Mouse (Mus musculus): ENCODE measurements around the gene Snd1. TPM values are rescaled to one million over a fixed set of nuclear protein-coding genes. Genes with fewer than 3 reads are reported as not detected.
A peak's percentile ranks its signal among the peaks of the same experiment; 100 is the strongest.

Snd1 gene
- polyA plus RNA-seq, 1 experiment from 2014 or later = 84.5 TPM

- H3K9me3 ChIP-seq (ENCODE audit: control insufficient read depth, low read length) = no peaks in the 10 kb centered on the region
- no peak overlapping the region for H3K9ac ChIP-seq (replicated peaks; ENCODE audit: low read length)
- no peaks in the 10 kb centered on the region for H3K27me3 ChIP-seq (ENCODE audit: control insufficient read depth, insufficient read depth, low read length)
- no peak overlapping the region for H3K4me3 ChIP-seq (replicated peaks; ENCODE audit: low read depth, low read length)
- H3K27ac ChIP-seq (replicated peaks; ENCODE audit: low read depth, low read length) = no peak overlapping the region
- ATAC-seq (ENCODE audit: low FRiP score, low TSS enrichment) = no peak
- H3K36me3 ChIP-seq (ENCODE audit: control insufficient read depth, insufficient read depth, low read length) = peaks cover 6% of the 10 kb centered on the region; the same call in 1 of the 2 replicates
- peak; percentile 20 for DNase-seq
- no peak overlapping the region for H3K4me2 ChIP-seq (ENCODE audit: low read length)
- no peaks in the 10 kb centered on the region for H3K4me1 ChIP-seq (ENCODE audit: control insufficient read depth, insufficient read depth, low read length)
These were observed 16.3 kb downstream of the Snd1 start for GRCm38 (mm10) chr6:28491198-28491597.

GRCm38 (mm10) chr6:28497837-28498236, 22.9 kb downstream of the Snd1 start:
- Histone ChIP-seq H3K27me3 (ENCODE audit: control insufficient read depth, insufficient read depth, low read length) (no peaks in the 10 kb centered on the region), H3K4me3 (replicated peaks; ENCODE audit: low read depth, low read length) (no peak overlapping the region), H3K27ac (replicated peaks; ENCODE audit: low read depth, low read length) (no peak overlapping the region), H3K4me2 (ENCODE audit: low read length) (no peak overlapping the region), H3K4me1 (ENCODE audit: control insufficient read depth, insufficient read depth, low read length) (no peaks in the 10 kb centered on the region), H3K9ac (replicated peaks; ENCODE audit: low read length) (no peak overlapping the region), H3K36me3 (ENCODE audit: control insufficient read depth, insufficient read depth, low read length) (0 out of 2 replicates have a peak, but pooled peaks cover 2% of the 10 kb centered on the region), H3K9me3 (ENCODE audit: control insufficient read depth, low read length) (no peaks in the 10 kb centered on the region)
- 81% methylated on average over 5 of the region's 5 CpGs for WGBS
- DNase-seq = no peak
- no peak for ATAC-seq (ENCODE audit: low FRiP score, low TSS enrichment)

DNA sequence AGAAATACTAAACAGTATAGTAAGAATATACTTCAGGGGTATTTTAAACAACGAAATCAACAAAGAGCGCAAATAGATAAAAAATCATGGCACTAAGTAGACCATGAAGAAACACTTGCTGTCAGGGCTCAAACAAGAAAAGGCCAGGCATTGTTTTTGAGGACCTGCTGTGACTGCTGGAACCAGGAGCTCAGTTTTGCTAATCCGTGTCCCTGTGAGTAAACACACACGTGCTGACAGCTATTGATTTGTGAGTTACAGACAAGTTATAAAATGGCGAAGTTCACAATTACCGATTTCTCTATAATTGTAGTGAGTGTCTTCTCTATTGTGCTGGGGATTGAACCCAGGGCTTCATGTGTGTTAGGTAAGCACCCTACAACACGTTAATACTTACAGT, 27.6 kb downstream of the Snd1 start:
- H3K27me3 ChIP-seq (ENCODE audit: control insufficient read depth, insufficient read depth, low read length) = no peaks in the 10 kb centered on the region
- no peaks in the 10 kb centered on the region for H3K36me3 ChIP-seq (ENCODE audit: control insufficient read depth, insufficient read depth, low read length)
- H3K4me3 ChIP-seq (replicated peaks; ENCODE audit: low read depth, low read length) = no peak overlapping the region
- H3K27ac ChIP-seq (replicated peaks; ENCODE audit: low read depth, low read length) = no peak overlapping the region
- DNase-seq = no peak
- H3K9me3 ChIP-seq (ENCODE audit: control insufficient read depth, low read length) = no peaks in the 10 kb centered on the region
- no peak overlapping the region for H3K4me2 ChIP-seq (ENCODE audit: low read length)
- 75% methylated on average over 7 of the region's 7 CpGs for WGBS
- no peak overlapping the region for H3K9ac ChIP-seq (replicated peaks; ENCODE audit: low read length)
- H3K4me1 ChIP-seq (ENCODE audit: control insufficient read depth, insufficient read depth, low read length) = no peaks in the 10 kb centered on the region
- no peak for ATAC-seq (ENCODE audit: low FRiP score, low TSS enrichment)

DNA sequence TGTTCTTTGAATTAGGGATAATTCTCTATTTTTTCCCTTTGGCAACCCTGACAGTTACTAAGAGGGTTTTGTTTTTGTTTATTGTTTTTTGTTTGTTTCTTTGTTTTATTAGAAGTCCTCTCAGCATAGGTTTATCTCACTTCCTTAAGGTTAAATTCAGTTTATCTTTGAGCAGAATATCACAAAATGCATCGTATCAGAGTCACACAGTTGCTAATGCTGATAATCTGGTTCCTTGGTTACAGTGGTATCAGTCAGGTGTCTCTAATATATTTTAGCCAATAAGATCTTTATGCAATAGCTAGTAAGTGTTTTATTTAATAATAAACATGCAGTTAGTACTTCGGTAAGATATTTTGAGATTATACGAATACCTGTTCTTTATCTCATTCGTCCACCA, 28.2 kb downstream of the Snd1 start:
- no peak overlapping the region for H3K4me2 ChIP-seq (ENCODE audit: low read length)
- no peak overlapping the region for H3K4me3 ChIP-seq (replicated peaks; ENCODE audit: low read depth, low read length)
- H3K4me1 ChIP-seq (ENCODE audit: control insufficient read depth, insufficient read depth, low read length) = no peaks in the 10 kb centered on the region
- 96% methylated on average over 4 of the region's 4 CpGs for WGBS
- DNase-seq (no peak), ATAC-seq (ENCODE audit: low FRiP score, low TSS enrichment) (no peak)
- no peaks in the 10 kb centered on the region for H3K27me3 ChIP-seq (ENCODE audit: control insufficient read depth, insufficient read depth, low read length)
- no peak overlapping the region for H3K27ac ChIP-seq (replicated peaks; ENCODE audit: low read depth, low read length)
- H3K9ac ChIP-seq (replicated peaks; ENCODE audit: low read length) = no peak overlapping the region
- no peaks in the 10 kb centered on the region for H3K9me3 ChIP-seq (ENCODE audit: control insufficient read depth, low read length)
- no peaks in the 10 kb centered on the region for H3K36me3 ChIP-seq (ENCODE audit: control insufficient read depth, insufficient read depth, low read length)

- H3K36me3 ChIP-seq (ENCODE audit: control insufficient read depth, insufficient read depth, low read length) = no peaks in the 10 kb centered on the region
- H3K27me3 ChIP-seq (ENCODE audit: control insufficient read depth, insufficient read depth, low read length) = no peaks in the 10 kb centered on the region
- WGBS = 92% methylated on average over 7 of the region's 7 CpGs
- H3K9me3 ChIP-seq (ENCODE audit: control insufficient read depth, low read length) = no peaks in the 10 kb centered on the region
- H3K4me1 ChIP-seq (ENCODE audit: control insufficient read depth, insufficient read depth, low read length) = no peaks in the 10 kb centered on the region
- no peak overlapping the region for H3K4me3 ChIP-seq (replicated peaks; ENCODE audit: low read depth, low read length)
- no peak overlapping the region for H3K4me2 ChIP-seq (ENCODE audit: low read length)
- ATAC-seq (ENCODE audit: low FRiP score, low TSS enrichment) (no peak), DNase-seq (no peak)
- H3K27ac ChIP-seq (replicated peaks; ENCODE audit: low read depth, low read length) = no peak overlapping the region
- H3K9ac ChIP-seq (replicated peaks; ENCODE audit: low read length) = no peak overlapping the region
These were observed 29.7 kb downstream of the Snd1 start for GRCm38 (mm10) chr6:28504611-28505010.

GRCm38 (mm10) chr6:28507759-28508158, 32.8 kb downstream of the Snd1 start:
- Histone ChIP-seq H3K4me2 (ENCODE audit: low read length) (no peak overlapping the region), H3K27me3 (ENCODE audit: control insufficient read depth, insufficient read depth, low read length) (no peaks in the 10 kb centered on the region), H3K27ac (replicated peaks; ENCODE audit: low read depth, low read length) (no peak overlapping the region), H3K9me3 (ENCODE audit: control insufficient read depth, low read length) (no peaks in the 10 kb centered on the region), H3K4me3 (replicated peaks; ENCODE audit: low read depth, low read length) (no peak overlapping the region), H3K4me1 (ENCODE audit: control insufficient read depth, insufficient read depth, low read length) (no peaks in the 10 kb centered on the region), H3K9ac (replicated peaks; ENCODE audit: low read length) (no peak overlapping the region), H3K36me3 (ENCODE audit: control insufficient read depth, insufficient read depth, low read length) (no peaks in the 10 kb centered on the region)
- no peak for DNase-seq
- no peak for ATAC-seq (ENCODE audit: low FRiP score, low TSS enrichment)
- WGBS = 87% methylated on average over 4 of the region's 4 CpGs

- ATAC-seq (ENCODE audit: low FRiP score, low TSS enrichment) = no peak
- DNase-seq = no peak
- WGBS = over 99% methylated on average over 3 of the region's 3 CpGs
These were observed 39.3 kb downstream of the Snd1 start for GRCm38 (mm10) chr6:28514195-28514594.

DNA sequence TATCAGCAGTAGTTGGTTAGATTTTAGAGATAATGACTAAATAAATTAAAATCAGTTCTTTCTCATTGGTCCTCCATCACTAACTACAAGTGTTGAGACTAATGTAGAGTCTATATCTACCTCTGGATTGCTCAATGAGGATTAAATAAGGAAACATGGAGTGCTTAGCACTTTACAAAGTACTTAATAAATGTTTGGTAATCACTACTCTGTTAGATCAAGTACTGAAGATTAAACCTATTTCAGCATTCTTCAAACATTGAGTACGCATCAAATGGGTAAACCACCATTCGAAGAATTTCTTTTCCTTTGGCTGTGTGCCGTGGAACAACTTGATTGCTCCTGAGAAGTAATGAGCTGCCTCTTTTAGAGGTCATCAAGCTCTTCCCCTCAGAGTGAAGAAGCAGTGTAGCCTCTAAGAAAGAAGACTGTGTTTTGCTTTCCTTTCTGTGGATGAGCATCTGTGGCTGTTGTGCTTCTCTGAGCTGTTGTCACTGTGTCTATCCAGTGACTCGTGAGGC, 40.0 kb downstream of the Snd1 start:
- H3K27me3 ChIP-seq (ENCODE audit: control insufficient read depth, insufficient read depth, low read length) = no peaks in the 10 kb centered on the region
- WGBS = 96% methylated on average over 4 of the region's 4 CpGs
- peaks cover 17% of the 10 kb centered on the region for H3K36me3 ChIP-seq (ENCODE audit: control insufficient read depth, insufficient read depth, low read length)
- H3K9ac ChIP-seq (replicated peaks; ENCODE audit: low read length) = no peak overlapping the region
- no peak overlapping the region for H3K27ac ChIP-seq (replicated peaks; ENCODE audit: low read depth, low read length)
- no peak overlapping the region for H3K4me3 ChIP-seq (replicated peaks; ENCODE audit: low read depth, low read length)
- no peak for DNase-seq
- no peak overlapping the region for H3K4me2 ChIP-seq (ENCODE audit: low read length)
- no peaks in the 10 kb centered on the region for H3K9me3 ChIP-seq (ENCODE audit: control insufficient read depth, low read length)
- no peak for ATAC-seq (ENCODE audit: low FRiP score, low TSS enrichment)
- no peaks in the 10 kb centered on the region for H3K4me1 ChIP-seq (ENCODE audit: control insufficient read depth, insufficient read depth, low read length)

More at GRCm38 (mm10) chr6:28514195-28514594, 39.3 kb downstream of the Snd1 start:
- Histone ChIP-seq H3K27me3 (ENCODE audit: control insufficient read depth, insufficient read depth, low read length) (no peaks in the 10 kb centered on the region), H3K9me3 (ENCODE audit: control insufficient read depth, low read length) (no peaks in the 10 kb centered on the region), H3K36me3 (ENCODE audit: control insufficient read depth, insufficient read depth, low read length) (peaks cover 15% of the 10 kb centered on the region), H3K4me2 (ENCODE audit: low read length) (no peak overlapping the region), H3K4me3 (replicated peaks; ENCODE audit: low read depth, low read length) (no peak overlapping the region), H3K27ac (replicated peaks; ENCODE audit: low read depth, low read length) (no peak overlapping the region), H3K4me1 (ENCODE audit: control insufficient read depth, insufficient read depth, low read length) (no peaks in the 10 kb centered on the region), H3K9ac (replicated peaks; ENCODE audit: low read length) (no peak overlapping the region)

DNA sequence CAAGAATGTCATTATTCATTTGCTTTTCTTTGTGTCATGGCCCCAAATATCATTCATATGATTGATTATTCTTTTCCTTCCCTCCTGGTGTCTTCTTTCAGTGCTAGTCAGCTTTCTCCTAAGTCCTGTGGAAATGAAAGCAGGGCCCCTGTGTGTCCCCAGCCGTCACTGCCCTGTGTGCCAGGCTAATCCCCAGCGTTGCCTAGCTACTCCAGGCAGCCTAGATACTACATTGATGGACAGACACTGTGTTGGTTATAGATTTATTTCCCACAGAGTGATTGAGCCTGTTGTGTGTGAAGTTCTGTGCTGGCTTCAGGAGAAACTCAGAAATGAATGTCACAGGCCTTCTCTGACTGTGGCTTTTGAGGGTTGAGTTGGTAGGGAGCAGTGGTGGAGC, 41.7 kb downstream of the Snd1 start:
- peaks cover 21% of the 10 kb centered on the region for H3K36me3 ChIP-seq (ENCODE audit: control insufficient read depth, insufficient read depth, low read length)
- no peaks in the 10 kb centered on the region for H3K27me3 ChIP-seq (ENCODE audit: control insufficient read depth, insufficient read depth, low read length)
- H3K27ac ChIP-seq (replicated peaks; ENCODE audit: low read depth, low read length) = 0 out of 2 replicates have a peak overlapping the region, but pooled peaks have one; percentile 17
- H3K9ac ChIP-seq (replicated peaks; ENCODE audit: low read length) = no peak overlapping the region
- no peaks in the 10 kb centered on the region for H3K9me3 ChIP-seq (ENCODE audit: control insufficient read depth, low read length)
- ATAC-seq (ENCODE audit: low FRiP score, low TSS enrichment) (peak; percentile 43; the same call in 1 of the 2 replicates), DNase-seq (peak; percentile 59)
- WGBS = 12% methylated on average over 2 of the region's 2 CpGs
- H3K4me3 ChIP-seq (replicated peaks; ENCODE audit: low read depth, low read length) = no peak overlapping the region
- no peaks in the 10 kb centered on the region for H3K4me1 ChIP-seq (ENCODE audit: control insufficient read depth, insufficient read depth, low read length)
- no peak overlapping the region for H3K4me2 ChIP-seq (ENCODE audit: low read length)
